Comparison of ENCODE assay signal across 17 mouse cellular contexts in genomic region chr4:152691302-152691701, GRCm38 (mm10).
DNase-seq lines count a peak whose midpoint lies in the region; ATAC-seq lines count a peak whose summit lies in the region.
"Had no signal": no experiment of that assay in that cellular context is flagged by ENCODE, and none has a peak within 500 bp of the region (broad histone marks: within the 10 kb centered on the region; RNA-seq: fewer than 3 reads in every experiment).

No protein-coding gene starts in this region.

- H3K27ac ChIP-seq in forebrain, embryonic 12.5 days: 0 out of 2 replicates have a peak overlapping the region, but pooled peaks have one; percentile 19
- no peak overlapping the region for H3K27ac ChIP-seq in forebrain, embryonic 10.5 days
- H3K27ac ChIP-seq in kidney, embryonic 16.5 days (ENCODE audit: low read length): 0 out of 2 replicates have a peak overlapping the region, but pooled peaks have one; percentile 27
- H3K27ac ChIP-seq in heart, embryonic 10.5 days: no peak overlapping the region
- H3K27ac ChIP-seq: embryonic facial prominence, embryonic 15.5 days; heart, embryonic 15.5 days; neural tube, embryonic 12.5 days had no signal

- H3K9ac ChIP-seq in forebrain, embryonic 12.5 days: no peak overlapping the region
- no peak overlapping the region for H3K9ac ChIP-seq in kidney, embryonic 16.5 days (replicated peaks; ENCODE audit: low read length)
- H3K9ac ChIP-seq: embryonic facial prominence, embryonic 15.5 days; heart, embryonic 15.5 days; neural tube, embryonic 12.5 days had no signal

- ATAC-seq in forebrain, embryonic 12.5 days (ENCODE audit: low FRiP score): no peak
- ATAC-seq in kidney, embryonic 16.5 days (ENCODE audit: low FRiP score, low TSS enrichment): no peak
- ATAC-seq: lung, postnatal 0 days had no signal

- no peak for DNase-seq in forebrain, embryonic 10.5 days (ENCODE audit: extremely low spot score, low spot score)
- DNase-seq in kidney, postnatal 14 days: no peak
- DNase-seq in right cerebral cortex, postnatal 10 days (ENCODE audit: low spot score in 2 of 2): peak; percentile 56 to 74
- DNase-seq in right cerebral cortex, adult 18-20 months: no peak
- DNase-seq in lung, postnatal 10 days: no peak
- DNase-seq in heart, embryonic 10.5 days (ENCODE audit: low spot score): no peak
- DNase-seq: adrenal gland, adult 2 months; B cell, adult 2 months; cerebellum, postnatal 36 days; kidney, adult 9 months; thymus, adult 2 months had no signal

- H3K4me2 ChIP-seq in forebrain, embryonic 12.5 days: no peak overlapping the region
- H3K4me2 ChIP-seq in kidney, embryonic 16.5 days (replicated peaks; ENCODE audit: low read depth, low read length): no peak overlapping the region
- H3K4me2 ChIP-seq: embryonic facial prominence, embryonic 15.5 days; heart, embryonic 15.5 days; neural tube, embryonic 12.5 days had no signal

- WGBS in forebrain, embryonic 12.5 days: 81% methylated on average over 13 of the region's 13 CpGs
- WGBS in forebrain, embryonic 10.5 days: 88% methylated on average over 13 of the region's 13 CpGs
- WGBS in kidney, embryonic 16.5 days: 67% methylated on average over 13 of the region's 13 CpGs
- 77% methylated on average over 13 of the region's 13 CpGs for WGBS in heart, embryonic 10.5 days

- H3K4me1 ChIP-seq in forebrain, embryonic 12.5 days: peaks cover 19% of the 10 kb centered on the region; the same call in 1 of the 2 replicates
- peaks cover 15% of the 10 kb centered on the region for H3K4me1 ChIP-seq in forebrain, embryonic 10.5 days
- 0 out of 2 replicates have a peak, but pooled peaks cover 7% of the 10 kb centered on the region for H3K4me1 ChIP-seq in kidney, embryonic 16.5 days (ENCODE audit: insufficient read depth, low read length)
- H3K4me1 ChIP-seq in heart, embryonic 10.5 days: no peaks in the 10 kb centered on the region
- H3K4me1 ChIP-seq: embryonic facial prominence, embryonic 15.5 days; heart, embryonic 15.5 days; neural tube, embryonic 12.5 days had no signal

- H3K36me3 ChIP-seq in forebrain, embryonic 12.5 days (replicated peaks): no peaks in the 10 kb centered on the region
- H3K36me3 ChIP-seq in forebrain, embryonic 10.5 days (replicated peaks): no peaks in the 10 kb centered on the region
- H3K36me3 ChIP-seq in kidney, embryonic 16.5 days (ENCODE audit: insufficient read depth, low read length): no peaks in the 10 kb centered on the region
- H3K36me3 ChIP-seq in heart, embryonic 10.5 days: no peaks in the 10 kb centered on the region
- H3K36me3 ChIP-seq: embryonic facial prominence, embryonic 15.5 days; heart, embryonic 15.5 days; neural tube, embryonic 12.5 days had no signal

- 0 out of 2 replicates have a peak, but pooled peaks cover 6% of the 10 kb centered on the region for H3K27me3 ChIP-seq in forebrain, embryonic 12.5 days
- H3K27me3 ChIP-seq in forebrain, embryonic 10.5 days (ENCODE audit: poor library complexity, severe bottlenecking): no peaks in the 10 kb centered on the region
- H3K27me3 ChIP-seq in kidney, embryonic 16.5 days (ENCODE audit: insufficient read depth, low read length): no peaks in the 10 kb centered on the region
- H3K27me3 ChIP-seq in heart, embryonic 10.5 days (ENCODE audit: insufficient read depth, poor library complexity, severe bottlenecking): no peaks in the 10 kb centered on the region; the same call in 1 of the 2 replicates
- H3K27me3 ChIP-seq: embryonic facial prominence, embryonic 15.5 days; neural tube, embryonic 12.5 days had no signal

- no peak overlapping the region for H3K4me3 ChIP-seq in forebrain, embryonic 12.5 days (replicated peaks)
- H3K4me3 ChIP-seq in forebrain, embryonic 10.5 days: no peak overlapping the region
- no peak overlapping the region for H3K4me3 ChIP-seq in kidney, embryonic 16.5 days (ENCODE audit: low read length)
- H3K4me3 ChIP-seq in heart, embryonic 10.5 days: no peak overlapping the region
- H3K4me3 ChIP-seq: embryonic facial prominence, embryonic 15.5 days; heart, embryonic 15.5 days; neural tube, embryonic 12.5 days had no signal

- H3K9me3 ChIP-seq in forebrain, embryonic 12.5 days: no peaks in the 10 kb centered on the region
- H3K9me3 ChIP-seq in forebrain, embryonic 10.5 days: peaks cover 6% of the 10 kb centered on the region; the same call in 1 of the 2 replicates
- peaks cover 8% of the 10 kb centered on the region; the same call in 1 of the 2 replicates for H3K9me3 ChIP-seq in kidney, embryonic 16.5 days (ENCODE audit: low read length)
- H3K9me3 ChIP-seq in heart, embryonic 10.5 days: no peaks in the 10 kb centered on the region
- H3K9me3 ChIP-seq: embryonic facial prominence, embryonic 15.5 days; heart, embryonic 15.5 days had no signal

Comparison
In these comparisons a context has a peak if more than half of its experiments do, and no peak if none do; other contexts are left out.
1. H3K27ac ChIP-seq: peak in forebrain, embryonic 12.5 days (single experiment) and kidney, embryonic 16.5 days (single experiment); none in forebrain, embryonic 10.5 days (single experiment) and heart, embryonic 10.5 days (single experiment).
2. DNase-seq: peak in right cerebral cortex, postnatal 10 days (2 of 2); none in forebrain, embryonic 10.5 days (single experiment), kidney, postnatal 14 days (single experiment), right cerebral cortex, adult 18-20 months (single experiment), lung, postnatal 10 days (single experiment) and heart, embryonic 10.5 days (single experiment).